Mouse (Mus musculus) kidney, postnatal 0 days (tissue): ENCODE results near the gene Tpcn1. TPM values are rescaled to one million over a fixed set of nuclear protein-coding genes. Genes with fewer than 3 reads are reported as not detected.

Experiments used
- ATAC-seq: fragments of 200-750 bp; cut with Nextera tagmentation; replicated peaks from 2 replicates; pipeline ENCODE4 v1.8.0; 2017; ENCODE audit warnings: low read depth, moderate number of reproducible peaks, moderate TSS enrichment, moderate library complexity; ENCODE audit not compliant: low FRiP score
- DNase-seq: peaks from one replicate; pipeline ENCODE4 v3.0.0-alpha.2; 2016; ENCODE audit warnings: low spot score
- H3K27ac ChIP-seq: fragments of 300-500 bp; sonication (generic); 2 replicates; pipeline ENCODE4 v1.5.1; 2014; ENCODE audit warnings: mild to moderate bottlenecking
- H3K27me3 ChIP-seq: fragments of 300-500 bp; sonication (generic); 2 replicates; pipeline ENCODE4 v1.6.1; 2014; ENCODE audit warnings: low read length, mixed read lengths; ENCODE audit not compliant: insufficient read depth
- H3K36me3 ChIP-seq: fragments of 300-500 bp; sonication (generic); 2 replicates; pipeline ENCODE4 v1.6.1; 2014; ENCODE audit warnings: low read length, mixed read lengths; ENCODE audit not compliant: insufficient read depth
- H3K4me1 ChIP-seq: fragments of 300-500 bp; sonication (generic); replicated peaks from 2 replicates; pipeline ENCODE4 v1.6.1; 2014; ENCODE audit warnings: antibody characterized with exemption, low read length, mixed read lengths; ENCODE audit not compliant: insufficient read depth
- H3K4me2 ChIP-seq: fragments of 300-500 bp; sonication (generic); 2 replicates; pipeline ENCODE4 v1.6.1; 2014; ENCODE audit warnings: mild to moderate bottlenecking, low read length, moderate library complexity, mixed read lengths
- H3K4me3 ChIP-seq: fragments of 300-500 bp; sonication (generic); replicated peaks from 2 replicates; pipeline ENCODE4 v1.5.1; 2014; ENCODE audit warnings: low read depth, low read length
- H3K9ac ChIP-seq: fragments of 300-500 bp; sonication (generic); 2 replicates; pipeline ENCODE4 v1.6.1; 2014; ENCODE audit warnings: low read depth, low read length
- H3K9me3 ChIP-seq: fragments of 300-500 bp; sonication (generic); replicated peaks from 2 replicates; pipeline ENCODE4 v1.6.1; 2016; ENCODE audit warnings: low read length, inconsistent platforms, mixed read lengths
- CTCF ChIP-seq: IDR thresholded peaks from 2 replicates; pipeline ENCODE4 v1.5.1; 2016; ENCODE audit warnings: antibody characterized with exemption, low read depth, mild to moderate bottlenecking, moderate library complexity
- WGBS: fragments of 180-500 bp; shearing (Covaris S2); extraction: QIAGEN DNeasy Blood & Tissue Kit; methylation state at CpG from one replicate; pipeline ENCODE4 v1.1.7; 2014; 5-methylcytosine and 5-hydroxymethylcytosine counted together
- polyA plus RNA-seq: library from polyadenylated mRNA; unstranded; fragments of >200 nt; fragmentation: Nextera tagmentation; extraction: Ambion mirVana; gene quantifications from 2 replicates; pipeline ENCODE4 v1.2.1, GENCODE M21; 2015

Gene Tpcn1
- polyA plus RNA-seq, 1 experiment from 2014 or later = 35.4 TPM

- Histone ChIP-seq H3K9ac (0 out of 2 replicates have a peak overlapping the region, but pooled peaks have one; percentile 18), H3K27me3 (no peaks in the 10 kb centered on the region), H3K36me3 (peaks cover 23% of the 10 kb centered on the region), H3K4me1 (peaks cover 31% of the 10 kb centered on the region), H3K27ac (peak overlapping the region; percentile 86), H3K9me3 (no peaks in the 10 kb centered on the region), H3K4me3 (no peak overlapping the region), H3K4me2 (peak overlapping the region; percentile 11; the same call in 1 of the 2 replicates)
- ATAC-seq = no peak
- WGBS = 62% methylated on average over 14 of the region's 14 CpGs
- no peak for TF ChIP-seq CTCF
- DNase-seq = no peak
Measured at GRCm38 (mm10) chr5:120558762-120559161, 29.7 kb downstream of the Tpcn1 start.

DNA sequence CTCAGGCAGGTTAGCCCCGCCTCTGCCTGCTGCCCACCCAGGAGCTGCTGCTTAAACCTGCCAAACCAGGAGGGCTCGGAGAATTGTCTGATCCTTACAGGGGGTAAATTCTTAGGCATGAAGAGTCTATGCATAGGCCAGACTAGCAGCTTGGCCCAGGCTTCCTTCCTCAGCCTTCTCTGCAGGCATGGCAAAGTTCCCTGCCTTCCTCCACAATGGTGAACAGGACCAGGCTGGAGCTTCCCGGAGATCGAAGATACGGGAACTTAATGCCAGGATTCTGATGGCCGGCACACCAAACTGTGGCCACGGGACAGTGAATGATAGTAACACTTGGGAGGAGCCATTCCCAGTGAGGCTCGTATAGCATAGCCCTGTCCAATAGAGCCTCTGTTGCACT is 30.4 kb downstream of the Tpcn1 start:
- peaks cover 24% of the 10 kb centered on the region for H3K4me1 ChIP-seq
- WGBS = 66% methylated on average over 8 of the region's 8 CpGs
- no peak overlapping the region for H3K9ac ChIP-seq
- ATAC-seq = no peak
- H3K27me3 ChIP-seq = no peaks in the 10 kb centered on the region
- no peak overlapping the region for H3K4me2 ChIP-seq
- DNase-seq = no peak
- H3K9me3 ChIP-seq = no peaks in the 10 kb centered on the region
- no peak for TF ChIP-seq CTCF
- H3K4me3 ChIP-seq = no peak overlapping the region
- no peak overlapping the region for H3K27ac ChIP-seq
- peaks cover 31% of the 10 kb centered on the region for H3K36me3 ChIP-seq

GRCm38 (mm10) chr5:120555871-120556270 is 32.6 kb downstream of the Tpcn1 start:
- H3K9me3 ChIP-seq = no peaks in the 10 kb centered on the region
- peaks cover 15% of the 10 kb centered on the region for H3K4me1 ChIP-seq
- DNase-seq (no peak), ATAC-seq (no peak)
- no peak overlapping the region for H3K9ac ChIP-seq
- H3K27me3 ChIP-seq = no peaks in the 10 kb centered on the region
- peaks cover 44% of the 10 kb centered on the region for H3K36me3 ChIP-seq
- no peak overlapping the region for H3K4me3 ChIP-seq
- no peak for TF ChIP-seq CTCF
- H3K4me2 ChIP-seq = no peak overlapping the region
- no peak overlapping the region for H3K27ac ChIP-seq
- 69% methylated on average over 24 of the region's 24 CpGs for whole genome bisulfite sequencing

DNA sequence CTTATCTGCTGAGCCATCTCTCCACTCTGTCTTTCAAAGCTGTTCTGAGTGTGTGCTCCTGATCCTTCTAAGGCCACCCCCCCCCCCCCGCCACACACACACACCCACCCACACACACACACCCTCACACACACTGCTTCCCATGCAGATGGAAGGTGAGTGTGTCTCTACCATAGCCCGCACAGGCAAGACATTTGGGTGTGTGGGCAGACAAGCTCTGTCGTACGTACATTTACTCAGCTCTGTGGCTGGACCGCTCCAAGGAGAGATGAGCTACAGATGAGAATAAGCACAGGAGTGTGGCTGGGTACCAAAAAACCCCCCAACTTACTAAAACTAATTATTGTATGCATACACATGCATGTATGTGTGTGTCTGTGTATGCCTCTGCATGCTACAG is 37.8 kb downstream of the Tpcn1 start:
- no peak for ATAC-seq
- H3K27ac ChIP-seq = no peak overlapping the region
- no peaks in the 10 kb centered on the region for H3K9me3 ChIP-seq
- no peak for TF ChIP-seq CTCF
- H3K36me3 ChIP-seq = peaks cover 47% of the 10 kb centered on the region
- no peaks in the 10 kb centered on the region for H3K27me3 ChIP-seq
- no peak overlapping the region for H3K4me2 ChIP-seq
- no peak overlapping the region for H3K9ac ChIP-seq
- DNase-seq = no peak
- WGBS = 97% methylated on average over 5 of the region's 5 CpGs
- no peak overlapping the region for H3K4me3 ChIP-seq
- no peaks in the 10 kb centered on the region for H3K4me1 ChIP-seq

- H3K9ac ChIP-seq = no peak overlapping the region
- H3K4me1 ChIP-seq = no peaks in the 10 kb centered on the region
- peak; percentile 41; the same call in 1 of the 2 replicates for ATAC-seq
- no peak overlapping the region for H3K4me3 ChIP-seq
- 67% methylated on average over 5 of the region's 5 CpGs for WGBS
- no peak for TF ChIP-seq CTCF
- no peak for DNase-seq
- H3K9me3 ChIP-seq = no peaks in the 10 kb centered on the region
- H3K27me3 ChIP-seq = no peaks in the 10 kb centered on the region
- no peak overlapping the region for H3K4me2 ChIP-seq
- peaks cover 44% of the 10 kb centered on the region for H3K36me3 ChIP-seq
- H3K27ac ChIP-seq = no peak overlapping the region
Measured at GRCm38 (mm10) chr5:120550137-120550536, 38.3 kb downstream of the Tpcn1 start.

DNA sequence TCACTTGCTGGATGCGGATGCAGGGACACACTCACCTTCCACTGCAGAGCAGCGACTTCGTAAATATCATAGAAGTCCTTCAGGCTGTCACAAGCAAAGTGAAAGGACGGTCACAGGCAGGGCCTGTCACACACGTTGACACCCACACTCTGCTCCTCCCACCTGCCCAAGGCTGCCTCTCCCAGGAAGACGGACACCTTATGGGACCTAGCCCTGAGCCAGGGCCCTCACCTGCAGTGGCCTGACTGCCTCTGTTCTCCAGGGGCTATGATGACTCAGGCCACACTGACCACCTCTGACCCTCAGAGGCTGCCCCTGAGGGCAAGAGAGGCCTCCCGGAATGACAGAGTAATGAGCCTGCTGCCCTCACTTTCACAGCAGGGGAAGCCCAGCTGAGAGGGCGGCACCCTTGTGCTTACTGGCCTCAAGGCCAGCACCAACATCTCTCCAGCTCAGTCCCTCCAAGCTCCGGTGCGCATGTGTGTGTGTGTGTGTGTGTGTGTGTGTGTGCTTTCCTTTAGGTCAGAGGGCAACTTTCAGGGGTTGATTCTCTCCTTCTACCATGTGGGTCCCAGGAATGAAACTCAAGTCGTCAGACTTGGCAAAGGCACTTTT is 40.1 kb downstream of the Tpcn1 start:
- Histone ChIP-seq H3K4me3 (no peak overlapping the region), H3K27ac (no peak overlapping the region), H3K9ac (no peak overlapping the region), H3K36me3 (peaks cover 39% of the 10 kb centered on the region), H3K4me1 (no peaks in the 10 kb centered on the region), H3K4me2 (no peak overlapping the region), H3K27me3 (no peaks in the 10 kb centered on the region), H3K9me3 (no peaks in the 10 kb centered on the region)
- ATAC-seq (0 out of 2 replicates have a peak, but pooled peaks have one; percentile 7), DNase-seq (no peak)
- 52% methylated on average over 11 of the region's 11 CpGs for WGBS
- no peak for TF ChIP-seq CTCF

DNA sequence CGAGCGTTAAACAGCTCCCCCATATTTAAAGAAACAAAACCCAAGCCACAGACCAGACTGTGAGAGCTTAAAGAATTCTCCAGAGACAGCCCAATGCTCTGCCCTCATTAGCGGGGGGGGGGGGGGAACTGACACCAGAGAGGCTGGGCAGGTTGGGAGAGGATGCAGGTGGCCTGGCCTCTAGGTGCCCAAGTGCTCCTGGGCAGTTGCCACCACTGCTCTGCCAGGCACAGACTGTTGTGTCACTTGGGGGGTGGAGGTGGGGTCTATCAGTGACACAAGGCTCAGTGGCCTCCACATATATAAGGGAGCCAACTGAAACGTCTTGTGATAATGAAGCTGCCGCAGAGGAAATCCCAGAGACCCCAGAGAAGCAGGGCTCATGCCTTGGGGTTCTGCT is 51.8 kb downstream of the Tpcn1 start:
- H3K4me1 ChIP-seq = peaks cover 15% of the 10 kb centered on the region; the same call in 1 of the 2 replicates
- H3K27ac ChIP-seq = no peak overlapping the region
- DNase-seq = no peak
- no peak for TF ChIP-seq CTCF
- no peak overlapping the region for H3K9ac ChIP-seq
- no peak for ATAC-seq
- H3K9me3 ChIP-seq = no peaks in the 10 kb centered on the region
- H3K27me3 ChIP-seq = no peaks in the 10 kb centered on the region
- no peak overlapping the region for H3K4me3 ChIP-seq
- no peak overlapping the region for H3K4me2 ChIP-seq
- 65% methylated on average over 5 of the region's 5 CpGs for WGBS
- peaks cover 40% of the 10 kb centered on the region for H3K36me3 ChIP-seq
